11 mouse cellular contexts compared by ENCODE assay signal in genomic region chr14:31324851-31325250, GRCm38 (mm10). TPM values are rescaled to one million over a fixed set of nuclear protein-coding genes. Genes with fewer than 3 reads are reported as not detected.
DNase-seq lines count a peak whose midpoint lies in the region; ATAC-seq lines count a peak whose summit lies in the region.
"Had no signal": no experiment of that assay in that cellular context is flagged by ENCODE, and none has a peak within 500 bp of the region (broad histone marks: within the 10 kb centered on the region; RNA-seq: fewer than 3 reads in every experiment).

No protein-coding gene starts in this region.

- H3K27me3 ChIP-seq in heart, embryonic 13.5 days (replicated peaks) = peaks cover 9% of the 10 kb centered on the region; the same call in 1 of the 2 replicates
- H3K27me3 ChIP-seq in liver, embryonic 12.5 days (replicated peaks) = peaks cover 5% of the 10 kb centered on the region; the same call in 1 of the 2 replicates
- H3K27me3 ChIP-seq: intestine, embryonic 15.5 days; midbrain, embryonic 15.5 days had no signal

- H3K27ac ChIP-seq in heart, embryonic 13.5 days (replicated peaks) = no peak overlapping the region
- peak overlapping the region; percentile 66; the same call in 1 of the 2 replicates for H3K27ac ChIP-seq in liver, embryonic 12.5 days
- H3K27ac ChIP-seq: intestine, embryonic 15.5 days; midbrain, embryonic 15.5 days had no signal

- ATAC-seq in heart, embryonic 13.5 days (ENCODE audit: extremely low read depth, insufficient number of reproducible peaks, low FRiP score, low TSS enrichment) = no peak
- 0 out of 2 replicates have a peak, but pooled peaks have one; percentile 42 for ATAC-seq in liver, embryonic 12.5 days
- ATAC-seq in activated CD4-positive, CD25-positive, alpha-beta regulatory T cell, adult 4 months = no peak
- ATAC-seq: midbrain, embryonic 15.5 days had no signal

- peak overlapping the region; percentile 78; the same call in 1 of the 2 replicates for H3K4me2 ChIP-seq in heart, embryonic 13.5 days
- H3K4me2 ChIP-seq in liver, embryonic 12.5 days = peak overlapping the region; percentile 66
- H3K4me2 ChIP-seq: midbrain, embryonic 15.5 days had no signal

- no peaks in the 10 kb centered on the region for H3K9me3 ChIP-seq in heart, embryonic 13.5 days
- no peaks in the 10 kb centered on the region for H3K9me3 ChIP-seq in liver, embryonic 12.5 days (replicated peaks)
- H3K9me3 ChIP-seq: intestine, embryonic 15.5 days; midbrain, embryonic 15.5 days had no signal

- no peak overlapping the region for H3K4me3 ChIP-seq in heart, embryonic 13.5 days
- H3K4me3 ChIP-seq in liver, embryonic 12.5 days = peak overlapping the region; percentile 40
- H3K4me3 ChIP-seq: intestine, embryonic 15.5 days; midbrain, embryonic 15.5 days had no signal

- 61% methylated on average over 10 of the region's 10 CpGs for WGBS in heart, embryonic 13.5 days
- 48% methylated on average over 10 of the region's 10 CpGs for WGBS in liver, embryonic 12.5 days (ENCODE audit: insufficient replicate concordance)

- no peak for DNase-seq in heart, adult 18-20 months
- peak; percentile 78 for DNase-seq in A20 (ENCODE audit: low read depth, low spot score)
- peak; percentile 68 for DNase-seq in R1 (ENCODE audit: low read depth, low spot score)
- no peak for DNase-seq in urinary bladder, adult 18-20 months (ENCODE audit: low spot score in 2 of 2)
- no peak for DNase-seq in right cerebral cortex, postnatal 25 days
- DNase-seq: cerebellum, adult 8-10 months had no signal

- H3K4me1 ChIP-seq in heart, embryonic 13.5 days = peaks cover 9% of the 10 kb centered on the region
- peaks cover 17% of the 10 kb centered on the region for H3K4me1 ChIP-seq in liver, embryonic 12.5 days
- H3K4me1 ChIP-seq: intestine, embryonic 15.5 days had no signal

- no peak overlapping the region for H3K9ac ChIP-seq in heart, embryonic 13.5 days
- peak overlapping the region; percentile 47; the same call in 1 of the 2 replicates for H3K9ac ChIP-seq in liver, embryonic 12.5 days
- H3K9ac ChIP-seq: intestine, embryonic 15.5 days; midbrain, embryonic 15.5 days had no signal

- no peaks in the 10 kb centered on the region for H3K36me3 ChIP-seq in heart, embryonic 13.5 days
- H3K36me3 ChIP-seq in liver, embryonic 12.5 days = no peaks in the 10 kb centered on the region
- H3K36me3 ChIP-seq: intestine, embryonic 15.5 days; midbrain, embryonic 15.5 days had no signal

RNA-seq across cellular contexts. Expression of gene Dnah1, which starts 1.2 kb away (rescaled TPM):
- polyA plus RNA-seq in heart, embryonic 13.5 days (2015; fragmentation: Nextera tagmentation; extraction: Ambion mirVana) = 0.94 and 1.3 TPM in 2 replicates
- under 1 TPM; 0.02 to 0.23 TPM for total RNA-seq in heart, adult 18-20 months (2021)
- polyA plus RNA-seq in liver, embryonic 12.5 days (2016; fragmentation: Nextera tagmentation; extraction: Ambion mirVana) = 0.48 and 0.57 TPM in 2 replicates
- under 1 TPM in 1 of 2 experiments, not detected in 1; 0.04 TPM for polyA plus RNA-seq in activated CD4-positive, CD25-positive, alpha-beta regulatory T cell, adult 4 months (2017; shearing (Covaris generic))

RNA-seq across cellular contexts. Expression of gene Capn7, which starts 11.6 kb away (rescaled TPM):
- 32.8 and 36.7 TPM in 2 replicates for polyA plus RNA-seq in heart, embryonic 13.5 days (2015; fragmentation: Nextera tagmentation; extraction: Ambion mirVana)
- total RNA-seq in heart, adult 18-20 months (2021) = 10 to 100 TPM; 32.4 to 33.2 TPM
- 24.1 and 24.5 TPM in 2 replicates for polyA plus RNA-seq in liver, embryonic 12.5 days (2016; fragmentation: Nextera tagmentation; extraction: Ambion mirVana)
- polyA plus RNA-seq in activated CD4-positive, CD25-positive, alpha-beta regulatory T cell, adult 4 months (2017; shearing (Covaris generic)) = 10 to 100 TPM; 18.1 to 18.6 TPM

Comparison
In these comparisons a context has a peak if more than half of its experiments do, and no peak if none do; other contexts are left out.
1. DNase-seq: peak in A20 (single experiment) and R1 (single experiment); none in heart, adult 18-20 months (0 of 2), urinary bladder, adult 18-20 months (0 of 2) and right cerebral cortex, postnatal 25 days (single experiment).